Mouse (Mus musculus): Measurements from ENCODE around the gene Prpf40a. TPM values are rescaled to one million over a fixed set of nuclear protein-coding genes. Genes with fewer than 3 reads are reported as not detected.

The Prpf40a gene
- polyA plus RNA-seq, 1 experiment from 2014 or later, result 155 TPM

DNA sequence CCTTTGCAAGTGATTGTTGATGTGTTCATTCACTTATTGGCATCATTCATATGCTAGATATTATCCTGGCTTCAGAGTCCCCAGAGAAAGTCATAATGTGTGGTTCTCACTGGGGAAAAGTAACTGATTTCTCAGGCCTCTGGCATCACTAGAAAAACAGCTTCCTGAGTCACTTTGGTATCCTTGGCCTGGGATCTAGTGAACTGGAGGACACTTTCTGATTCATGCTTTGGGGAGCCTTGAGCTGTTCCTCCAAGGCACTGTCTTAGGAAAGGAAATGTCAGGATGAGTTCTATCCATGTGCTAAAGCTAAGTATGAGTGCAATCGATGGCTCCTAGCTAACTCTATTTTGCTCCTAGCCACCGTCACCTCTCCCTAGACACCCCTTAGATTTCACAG, 88.2 kb downstream of the Prpf40a start:
- H3K9me3 ChIP-seq, result no peaks in the 10 kb centered on the region
- no peak for ATAC-seq (ENCODE audit: insufficient number of reproducible peaks, insufficient read depth, low FRiP score, low TSS enrichment)
- H3K4me3 ChIP-seq, result no peak overlapping the region
- no peak overlapping the region for H3K4me2 ChIP-seq (replicated peaks)
- peaks cover 38% of the 10 kb centered on the region for H3K36me3 ChIP-seq
- WGBS, result 93% methylated on average over 2 of the region's 2 CpGs
- no peaks in the 10 kb centered on the region for H3K4me1 ChIP-seq
- H3K27me3 ChIP-seq, result no peaks in the 10 kb centered on the region
- no peak overlapping the region for H3K9ac ChIP-seq
- no peak overlapping the region for H3K27ac ChIP-seq

DNA sequence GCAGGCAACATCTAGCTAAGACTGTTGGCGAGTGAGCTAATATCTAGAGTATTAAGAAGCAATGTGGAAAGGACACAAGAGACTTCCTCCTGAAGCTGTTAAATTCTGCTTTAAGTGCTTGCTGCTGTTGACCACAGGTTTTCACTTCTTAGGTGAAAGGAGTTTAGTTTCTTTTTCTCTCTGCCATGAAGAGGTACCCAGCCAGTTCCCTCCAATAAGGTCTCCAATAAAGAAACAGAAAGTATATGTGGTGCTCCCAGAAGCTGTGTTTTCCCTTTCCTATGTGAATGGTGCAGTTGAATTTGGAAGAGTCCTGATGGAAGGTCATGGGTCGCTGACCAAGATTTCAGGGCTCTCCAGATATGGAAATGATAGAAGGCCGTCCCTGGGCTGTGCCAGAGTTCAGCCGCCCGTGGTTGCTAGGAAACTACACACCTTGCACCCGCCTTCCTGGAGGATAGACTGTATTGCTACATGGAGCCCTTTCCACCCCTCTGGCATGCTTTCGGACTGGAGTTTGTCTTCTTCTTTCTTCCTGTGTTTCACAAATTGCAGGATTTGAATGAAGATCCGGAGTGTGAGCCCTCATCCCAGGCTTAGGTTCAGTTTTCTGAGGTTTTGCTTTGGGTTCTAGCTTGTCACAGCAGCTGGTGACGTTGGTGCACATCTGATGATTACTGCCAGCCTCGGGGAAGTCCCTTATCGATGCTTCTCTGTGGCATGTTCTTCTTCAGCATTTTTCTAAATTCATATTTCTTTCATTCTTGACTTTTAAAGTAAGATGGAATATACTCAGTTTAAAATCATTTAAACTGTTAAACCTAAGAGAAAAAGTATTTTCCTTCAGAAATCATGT, 89.0 kb downstream of the Prpf40a start:
- 88% methylated on average over 11 of the region's 11 CpGs for WGBS

DNA sequence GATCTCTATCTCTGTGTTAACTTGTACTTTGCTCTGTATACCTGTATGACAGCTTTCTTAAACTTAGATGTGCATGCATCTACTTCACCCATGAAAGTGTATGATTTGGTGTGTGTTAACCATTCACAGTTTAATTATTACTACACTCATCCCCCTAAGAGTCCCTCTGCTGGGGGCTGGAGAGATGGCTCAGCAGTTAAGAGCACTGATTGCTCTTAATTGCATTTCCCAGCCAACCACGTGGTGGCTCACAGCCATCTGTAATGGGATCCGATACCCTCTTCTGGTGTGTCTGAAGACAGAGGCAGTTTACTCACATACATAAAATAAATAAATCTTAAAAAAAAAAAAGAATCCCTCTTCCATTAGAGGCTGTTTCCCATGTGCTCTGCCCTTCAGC, 91.0 kb downstream of the Prpf40a start:
- no peak overlapping the region for H3K4me2 ChIP-seq (replicated peaks)
- no peaks in the 10 kb centered on the region for H3K27me3 ChIP-seq
- no peak for ATAC-seq (ENCODE audit: insufficient number of reproducible peaks, insufficient read depth, low FRiP score, low TSS enrichment)
- H3K27ac ChIP-seq, result no peak overlapping the region
- peaks cover 15% of the 10 kb centered on the region for H3K36me3 ChIP-seq
- 34% methylated on average over 2 of the region's 2 CpGs for WGBS
- no peaks in the 10 kb centered on the region for H3K4me1 ChIP-seq
- no peak overlapping the region for H3K4me3 ChIP-seq
- H3K9ac ChIP-seq, result no peak overlapping the region
- H3K9me3 ChIP-seq, result no peaks in the 10 kb centered on the region

More for the DNA sequence above, 89.0 kb downstream of the Prpf40a start:
- no peak overlapping the region for H3K4me3 ChIP-seq
- H3K9ac ChIP-seq, result no peak overlapping the region
- H3K4me1 ChIP-seq, result no peaks in the 10 kb centered on the region
- H3K36me3 ChIP-seq, result peaks cover 31% of the 10 kb centered on the region
- H3K4me2 ChIP-seq (replicated peaks), result no peak overlapping the region
- H3K27ac ChIP-seq, result no peak overlapping the region
- H3K27me3 ChIP-seq, result no peaks in the 10 kb centered on the region
- no peaks in the 10 kb centered on the region for H3K9me3 ChIP-seq
- ATAC-seq (ENCODE audit: insufficient number of reproducible peaks, insufficient read depth, low FRiP score, low TSS enrichment), result no peak

DNA sequence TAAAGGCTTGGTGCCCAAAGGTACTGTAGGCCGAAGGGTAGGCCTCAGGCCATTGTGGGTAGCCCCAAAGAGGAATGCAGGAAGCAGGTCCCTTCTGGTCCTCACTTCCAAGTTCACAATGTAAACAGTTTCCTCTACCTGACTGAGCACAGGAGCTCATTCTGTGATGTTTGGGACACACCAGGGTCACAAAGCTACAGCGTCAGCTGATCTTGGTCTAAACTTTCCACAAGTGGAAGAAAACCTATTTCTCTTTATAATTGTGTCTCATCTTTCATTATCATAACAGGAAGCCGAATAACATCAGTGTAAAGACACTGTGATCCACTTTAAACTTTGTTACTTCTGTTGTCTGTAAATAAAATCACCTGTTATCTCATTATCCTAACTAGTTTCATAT, 95.6 kb downstream of the Prpf40a start:
- Histone ChIP-seq H3K36me3 (no peaks in the 10 kb centered on the region; the same call in 1 of the 2 replicates), H3K9ac (no peak overlapping the region), H3K27me3 (no peaks in the 10 kb centered on the region), H3K27ac (no peak overlapping the region), H3K4me2 (replicated peaks) (no peak overlapping the region), H3K9me3 (no peaks in the 10 kb centered on the region), H3K4me3 (no peak overlapping the region), H3K4me1 (no peaks in the 10 kb centered on the region)
- WGBS, result 91% methylated on average over 3 of the region's 3 CpGs
- ATAC-seq (ENCODE audit: insufficient number of reproducible peaks, insufficient read depth, low FRiP score, low TSS enrichment), result no peak

DNA sequence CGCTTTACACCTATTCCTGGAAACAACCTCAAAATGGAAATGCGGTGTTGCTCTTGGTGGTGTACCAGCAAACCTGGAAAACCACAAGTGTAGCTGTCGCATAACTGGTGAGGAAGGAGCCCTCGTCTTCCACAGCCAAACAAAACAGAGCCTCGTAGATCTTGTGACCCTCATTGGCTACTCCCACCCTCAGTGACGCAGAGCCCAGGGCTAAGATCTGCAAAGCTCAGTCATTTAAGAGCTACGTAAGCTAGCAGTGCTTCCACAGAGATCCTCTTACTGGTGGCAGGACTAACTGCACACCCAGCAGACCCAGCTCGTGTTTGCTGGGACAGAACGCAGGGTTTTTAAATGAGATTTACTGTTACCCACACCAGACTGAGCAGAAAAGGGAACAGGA, 96.1 kb downstream of the Prpf40a start:
- WGBS, result 90% methylated on average over 9 of the region's 9 CpGs
- H3K27ac ChIP-seq, result no peak overlapping the region
- H3K4me2 ChIP-seq (replicated peaks), result no peak overlapping the region
- no peaks in the 10 kb centered on the region for H3K4me1 ChIP-seq
- H3K27me3 ChIP-seq, result no peaks in the 10 kb centered on the region
- no peak overlapping the region for H3K9ac ChIP-seq
- no peak overlapping the region for H3K4me3 ChIP-seq
- no peak for ATAC-seq (ENCODE audit: insufficient number of reproducible peaks, insufficient read depth, low FRiP score, low TSS enrichment)
- H3K9me3 ChIP-seq, result no peaks in the 10 kb centered on the region
- H3K36me3 ChIP-seq, result no peaks in the 10 kb centered on the region; the same call in 1 of the 2 replicates

DNA sequence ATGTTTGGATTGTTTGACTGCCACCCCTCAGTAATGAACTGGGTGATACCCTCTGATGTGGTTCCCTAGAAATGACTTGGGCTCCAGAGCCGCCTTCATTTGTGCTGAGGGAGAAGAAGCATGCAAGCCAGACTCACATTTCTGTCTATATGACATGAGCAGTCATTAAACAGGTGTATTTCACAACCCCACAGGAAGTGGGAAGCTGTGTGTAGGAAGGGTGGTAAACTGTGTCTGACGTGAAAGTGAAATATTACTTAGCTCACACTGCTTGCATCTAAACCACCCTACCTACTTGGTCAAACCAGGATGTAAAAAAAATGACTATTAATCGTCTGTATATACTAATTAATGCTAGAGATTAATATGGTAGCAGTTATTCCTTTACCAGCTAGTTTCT, 102.3 kb downstream of the Prpf40a start:
- no peak for ATAC-seq (ENCODE audit: insufficient number of reproducible peaks, insufficient read depth, low FRiP score, low TSS enrichment)
- H3K4me1 ChIP-seq, result no peaks in the 10 kb centered on the region
- H3K9me3 ChIP-seq, result no peaks in the 10 kb centered on the region
- H3K27ac ChIP-seq, result no peak overlapping the region
- 92% methylated on average over 3 of the region's 3 CpGs for WGBS
- H3K36me3 ChIP-seq, result no peaks in the 10 kb centered on the region
- H3K9ac ChIP-seq, result no peak overlapping the region
- no peak overlapping the region for H3K4me3 ChIP-seq
- H3K4me2 ChIP-seq (replicated peaks), result no peak overlapping the region
- no peaks in the 10 kb centered on the region for H3K27me3 ChIP-seq

DNA sequence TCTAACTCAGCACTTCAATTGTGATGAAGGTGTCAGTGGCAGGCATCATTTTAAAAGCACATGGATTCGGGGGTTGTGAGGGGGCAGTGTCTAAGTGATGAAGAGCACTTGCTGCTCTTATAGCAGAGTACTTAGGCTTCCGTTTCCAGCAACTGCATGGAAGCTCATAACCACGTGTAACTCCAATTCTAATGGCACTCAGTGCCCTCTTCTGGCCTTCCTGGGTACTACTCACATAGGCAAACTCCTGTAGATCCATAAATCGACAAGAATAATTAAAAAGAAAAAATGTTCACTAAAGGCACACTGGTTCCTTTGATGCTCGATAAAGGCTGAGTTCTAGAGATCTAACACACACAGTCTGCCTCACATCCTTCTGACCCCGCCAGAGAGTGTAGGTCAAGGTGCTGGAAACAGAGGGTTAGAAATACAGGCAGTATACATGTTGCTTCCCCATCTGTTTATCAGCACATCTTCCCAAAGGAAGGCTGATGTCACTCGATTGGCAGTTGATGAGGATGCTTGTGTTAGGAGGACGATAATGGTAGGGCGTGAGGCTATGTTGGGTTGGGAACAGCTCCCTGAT, 105.4 kb downstream of the Prpf40a start:
- Histone ChIP-seq H3K27ac (no peak overlapping the region), H3K27me3 (no peaks in the 10 kb centered on the region), H3K9me3 (no peaks in the 10 kb centered on the region), H3K36me3 (no peaks in the 10 kb centered on the region), H3K9ac (no peak overlapping the region), H3K4me1 (no peaks in the 10 kb centered on the region), H3K4me2 (replicated peaks) (no peak overlapping the region), H3K4me3 (no peak overlapping the region)
- no peak for ATAC-seq (ENCODE audit: insufficient number of reproducible peaks, insufficient read depth, low FRiP score, low TSS enrichment)
- 59% methylated on average over 9 of the region's 9 CpGs for WGBS

Other genes with a start within 250 kb of the Prpf40a start
- gene Arl6ip6, start 442 bp upstream of the Prpf40a start, polyA plus RNA-seq (2016; fragmentation: Nextera tagmentation; extraction: Ambion mirVana), result 53.3 and 53.6 TPM in 2 replicates